Mouse (Mus musculus) embryonic fibroblast, embryonic 13.5 days (primary cell): Measurements from ENCODE around the gene Tmpo.

Experiments
- CTCF ChIP-seq: IDR thresholded peaks from 2 replicates; pipeline ENCODE4 v1.5.1; 2011; ENCODE audit warnings: mild to moderate bottlenecking, control low read depth, low read length, moderate library complexity, borderline replicate concordance; ENCODE audit not compliant: insufficient read depth
- POLR2A ChIP-seq: IDR thresholded peaks from 2 replicates; pipeline ENCODE4 v1.6.1; 2011; ENCODE audit warnings: low read depth, mild to moderate bottlenecking, control low read depth, low read length, moderate library complexity

DNA sequence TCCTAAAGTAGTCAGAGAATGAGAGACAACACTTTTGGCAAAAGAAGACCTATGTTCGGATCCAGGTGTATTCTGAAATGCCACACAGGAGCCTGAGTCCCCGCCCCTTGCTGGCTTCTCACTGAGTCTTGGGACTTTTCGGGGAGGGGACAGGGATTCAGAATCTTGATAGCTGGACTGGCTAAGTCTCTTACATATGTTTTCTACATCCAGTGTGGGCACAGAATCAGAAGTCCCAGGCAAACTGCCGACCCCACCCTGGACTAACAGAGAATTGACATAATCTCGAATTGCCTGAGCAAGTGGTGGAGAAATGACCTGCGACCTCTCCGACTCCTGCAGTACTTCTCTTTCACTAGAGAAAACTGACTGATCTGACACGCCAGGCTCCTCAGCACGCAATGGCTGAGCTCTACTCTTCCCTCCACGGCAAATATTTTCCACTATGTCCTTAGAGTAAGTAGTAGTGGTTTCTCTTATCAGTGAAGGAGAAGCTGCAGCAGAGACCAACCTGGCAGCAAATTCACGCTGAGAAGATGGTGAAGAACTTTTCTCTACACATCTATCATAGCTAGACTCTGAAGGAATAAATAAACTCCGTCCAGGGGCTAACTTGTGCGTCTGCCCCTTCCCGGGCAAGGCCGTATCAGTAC is 18.5 kb downstream of the Tmpo start:
- TF ChIP-seq POLR2A, result no peak
- no peak for TF ChIP-seq CTCF
